Mouse (Mus musculus) neutrophil, adult 5-6 weeks (primary cell): Measurements from ENCODE around the gene Tecr. TPM values are rescaled to one million over a fixed set of nuclear protein-coding genes. Genes with fewer than 3 reads are reported as not detected.
"Not testable (repeated sequence)": the region's sequence is repeated elsewhere in the genome, so short reads cannot be mapped to it uniquely, and the experiment has no call there.

ENCODE experiments used
- ATAC-seq: fragments of 151-379, 151-347 bp; 2 replicates; pipeline ENCODE4 v1.8.0; 2017; ENCODE audit warnings: mild to moderate bottlenecking, moderate TSS enrichment; ENCODE audit not compliant: insufficient number of reproducible peaks, poor library complexity, low FRiP score, severe bottlenecking; ENCODE audit errors: extremely low read depth
- total RNA-seq: library from RNA; stranded (forward); fragments of 200-1000 nt; gene quantifications from 2 replicates; pipeline ENCODE4 v1.2.3, GENCODE M21; 2017

Tecr gene
- total RNA-seq, 1 experiment from 2014 or later = 114 TPM

DNA sequence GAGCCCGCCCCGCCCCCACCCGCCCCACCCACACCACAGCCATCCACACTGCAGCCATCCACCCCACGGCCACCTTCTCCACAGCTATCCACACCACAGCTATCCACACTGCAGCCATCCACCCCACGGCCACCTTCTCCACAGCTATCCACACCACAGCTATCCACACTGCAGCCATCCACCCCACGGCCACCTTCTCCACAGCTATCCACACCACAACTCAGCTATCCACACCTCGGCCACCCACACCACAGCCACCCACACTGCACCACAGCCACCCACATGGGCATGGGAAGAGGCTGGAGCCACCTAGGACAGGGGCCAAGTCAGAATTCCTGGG, 36.8 kb downstream of the Tecr start:
- not testable (repeated sequence) for ATAC-seq

GRCm38 (mm10) chr8:83570272-83571000, 37.3 kb downstream of the Tecr start:
- no peak for ATAC-seq

GRCm38 (mm10) chr8:83569165-83569564, 38.6 kb downstream of the Tecr start:
- no peak for ATAC-seq

DNA sequence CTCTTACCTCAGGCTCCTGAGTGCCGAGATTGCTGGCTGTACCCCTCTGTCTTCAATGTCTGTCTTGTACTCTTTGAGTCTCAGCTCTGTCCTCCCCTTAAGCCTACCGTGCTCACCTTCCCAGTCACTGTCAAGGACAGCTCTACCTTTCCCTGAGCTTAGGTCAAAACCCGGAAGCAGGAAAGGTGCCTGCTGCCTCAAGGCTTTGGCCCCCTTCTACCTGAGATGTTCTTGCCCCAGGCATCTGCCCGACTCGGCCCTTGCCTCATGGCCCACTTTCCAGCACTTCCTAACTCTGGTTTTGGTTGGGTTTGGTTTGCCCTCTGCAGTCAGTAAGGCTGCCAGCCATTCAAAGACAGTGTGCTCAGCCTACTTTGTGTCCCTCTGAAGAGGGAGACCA, 39.0 kb downstream of the Tecr start:
- no peak for ATAC-seq

- ATAC-seq = no peak
These were observed 39.6 kb downstream of the Tecr start for GRCm38 (mm10) chr8:83568128-83568527.

- no peak for ATAC-seq
These were observed 40.1 kb downstream of the Tecr start for GRCm38 (mm10) chr8:83567668-83568067.

- ATAC-seq = peak; percentile 95
These were observed 41.0 kb downstream of the Tecr start, which contains the start of gene Ndufb7 for GRCm38 (mm10) chr8:83566469-83567395. Gene Ndufb7, plus strand, starts transcription at chr8:83566671.

DNA sequence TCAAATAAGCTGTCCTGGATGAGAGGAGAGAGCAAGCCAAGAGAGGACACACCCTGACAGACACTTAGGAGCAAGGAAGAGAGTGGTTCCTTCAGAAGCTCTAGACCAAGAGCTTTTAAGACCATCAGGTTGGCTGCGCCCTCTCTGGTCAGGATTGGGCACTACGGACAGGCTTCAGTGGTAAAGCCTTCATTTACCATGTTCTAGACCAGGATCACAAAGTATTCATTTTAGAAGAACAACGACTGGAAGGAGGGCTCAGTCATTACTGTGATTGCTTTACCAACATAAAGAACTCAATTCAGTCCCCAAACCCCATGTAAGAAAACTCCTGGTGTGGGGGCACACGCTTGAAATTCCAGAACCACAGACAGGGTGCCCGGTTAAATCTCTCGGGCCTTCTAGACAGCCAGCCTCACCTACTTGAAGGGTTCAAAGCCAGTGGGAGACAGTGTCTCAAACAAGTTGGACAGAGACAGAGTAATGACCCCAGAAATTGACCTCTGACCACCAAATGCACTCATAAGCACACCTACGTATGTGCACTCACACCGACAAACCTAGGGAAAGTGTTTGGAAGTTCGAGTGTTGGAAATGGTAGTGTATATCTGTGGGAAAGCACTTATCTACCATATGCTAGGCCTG, 41.9 kb downstream of the Tecr start:
- ATAC-seq = no peak

DNA sequence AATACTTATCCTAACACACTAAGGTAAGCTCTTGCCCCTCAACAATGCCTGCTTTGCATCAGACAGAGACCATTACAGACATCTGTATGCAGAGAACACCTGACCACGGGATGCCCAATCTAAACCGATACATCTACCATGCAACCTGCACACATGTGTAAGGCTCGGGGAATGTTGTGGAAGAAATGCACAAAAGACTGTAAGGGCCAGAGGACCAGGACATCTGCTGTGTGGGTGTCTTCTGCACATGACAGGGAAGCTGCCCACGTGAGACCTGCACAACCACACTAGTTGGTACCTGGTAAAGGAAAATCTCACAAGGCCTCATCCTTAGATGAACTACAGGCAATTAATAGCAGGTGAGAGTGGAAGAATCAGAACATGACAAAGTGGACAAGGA, 44.5 kb downstream of the Tecr start:
- ATAC-seq = no peak

GRCm38 (mm10) chr8:83562669-83563068, 45.1 kb downstream of the Tecr start:
- ATAC-seq = no peak

GRCm38 (mm10) chr8:83535736-83536135, 72.0 kb downstream of the Tecr start, which contains the start of gene Olfr370:
Gene Olfr370, plus strand, starts transcription at chr8:83535780.
- no peak for ATAC-seq

- ATAC-seq = no peak
These were observed 73.0 kb downstream of the Tecr start for GRCm38 (mm10) chr8:83534802-83535201.

Other genes with a start within 250 kb of the Tecr start
- gene Clgn, start 218.1 kb downstream of the Tecr start, total RNA-seq = not detected in 2 replicates
- 18.7 and 20.5 TPM in 2 replicates for gene Scoc, start 149.6 kb downstream of the Tecr start, total RNA-seq
- gene Olfr370, start 72.2 kb downstream of the Tecr start, total RNA-seq = not detected in 2 replicates
- 89.4 and 91.9 TPM in 2 replicates for gene Ndufb7, start 41.3 kb downstream of the Tecr start, total RNA-seq
- 42.1 and 42.7 TPM in 2 replicates for gene Dnajb1, start 222 bp upstream of the Tecr start, total RNA-seq
- 7.4 and 9.8 TPM in 2 replicates for gene Gipc1, start 44.7 kb upstream of the Tecr start, total RNA-seq
- gene Ptger1, start 58.7 kb upstream of the Tecr start, total RNA-seq = 7.2 and 10.8 TPM in 2 replicates
- 321 and 387 TPM in 2 replicates for gene Pkn1, start 91.2 kb upstream of the Tecr start, total RNA-seq
- 47.5 and 56.8 TPM in 2 replicates for gene Ddx39, start 107.2 kb upstream of the Tecr start, total RNA-seq
- gene Adgre5, start 133.4 kb upstream of the Tecr start, total RNA-seq = 1,105 and 1,130 TPM in 2 replicates